Mouse (Mus musculus): ENCODE data around the gene Il9. TPM values are rescaled to one million over a fixed set of nuclear protein-coding genes. Genes with fewer than 3 reads are reported as not detected.

Gene Il9
- polyA plus RNA-seq, 1 experiment, result not detected

GRCm38 (mm10) chr13:56513595-56513994 lies 31.5 kb upstream of the Il9 start:
- TF ChIP-seq CTCF (IDR thresholded peaks at IDR 0.05; ENCODE audit: insufficient read depth, low read length), result no peak
- no peak for TF ChIP-seq POLR2A (IDR thresholded peaks at IDR 0.05; ENCODE audit: borderline replicate concordance, extremely low read depth, low read depth, low read length)
- Histone ChIP-seq H3K4me1 (ENCODE audit: control insufficient read depth, insufficient read depth, low read length) (no peaks in the 10 kb centered on the region), H3K4me3 (replicated peaks; ENCODE audit: extremely low read depth, low read depth, low read length) (no peak overlapping the region)
- DNase-seq, result no peak

- WGBS, result 81% methylated on average over 2 of the region's 2 CpGs
- DNase-seq, result no peak
- H3K4me3 ChIP-seq (replicated peaks; ENCODE audit: extremely low read depth, low read depth, low read length), result no peak overlapping the region
- H3K4me1 ChIP-seq (ENCODE audit: control insufficient read depth, insufficient read depth, low read length), result no peaks in the 10 kb centered on the region
- TF ChIP-seq CTCF (IDR thresholded peaks at IDR 0.05; ENCODE audit: insufficient read depth, low read length) (no peak), POLR2A (IDR thresholded peaks at IDR 0.05; ENCODE audit: borderline replicate concordance, extremely low read depth, low read depth, low read length) (no peak)
Measured at GRCm38 (mm10) chr13:56509796-56510195, 27.8 kb upstream of the Il9 start.

- WGBS, result 55% methylated on average over 6 of the region's 6 CpGs
- Histone ChIP-seq H3K4me1 (ENCODE audit: control insufficient read depth, insufficient read depth, low read length) (no peaks in the 10 kb centered on the region), H3K4me3 (replicated peaks; ENCODE audit: extremely low read depth, low read depth, low read length) (no peak overlapping the region)
- DNase-seq, result no peak
- TF ChIP-seq POLR2A (IDR thresholded peaks at IDR 0.05; ENCODE audit: borderline replicate concordance, extremely low read depth, low read depth, low read length), result no peak
- no peak for TF ChIP-seq CTCF (IDR thresholded peaks at IDR 0.05; ENCODE audit: insufficient read depth, low read length)
Measured at GRCm38 (mm10) chr13:56506871-56507496, 24.9 kb upstream of the Il9 start.

- Histone ChIP-seq H3K4me1 (ENCODE audit: control insufficient read depth, insufficient read depth, low read length) (no peaks in the 10 kb centered on the region), H3K4me3 (replicated peaks; ENCODE audit: extremely low read depth, low read depth, low read length) (no peak overlapping the region)
- TF ChIP-seq CTCF (IDR thresholded peaks at IDR 0.05; ENCODE audit: insufficient read depth, low read length) (no peak), POLR2A (IDR thresholded peaks at IDR 0.05; ENCODE audit: borderline replicate concordance, extremely low read depth, low read depth, low read length) (no peak)
- DNase-seq, result no peak
- WGBS, result 57% methylated on average over 6 of the region's 6 CpGs
Measured at GRCm38 (mm10) chr13:56501866-56502420, 19.9 kb upstream of the Il9 start.

- DNase-seq, result no peak
- TF ChIP-seq POLR2A (IDR thresholded peaks at IDR 0.05; ENCODE audit: borderline replicate concordance, extremely low read depth, low read depth, low read length) (no peak), CTCF (IDR thresholded peaks at IDR 0.05; ENCODE audit: insufficient read depth, low read length) (no peak)
- 77% methylated on average over 8 of the region's 8 CpGs for WGBS
- no peak overlapping the region for H3K4me3 ChIP-seq (replicated peaks; ENCODE audit: extremely low read depth, low read depth, low read length)
- no peaks in the 10 kb centered on the region for H3K4me1 ChIP-seq (ENCODE audit: control insufficient read depth, insufficient read depth, low read length)
Measured at GRCm38 (mm10) chr13:56500636-56501035, 18.6 kb upstream of the Il9 start.

GRCm38 (mm10) chr13:56500132-56500531 lies 18.1 kb upstream of the Il9 start:
- TF ChIP-seq CTCF (IDR thresholded peaks at IDR 0.05; ENCODE audit: insufficient read depth, low read length), result no peak
- no peak for TF ChIP-seq POLR2A (IDR thresholded peaks at IDR 0.05; ENCODE audit: borderline replicate concordance, extremely low read depth, low read depth, low read length)
- no peak for DNase-seq
- 64% methylated on average over 3 of the region's 3 CpGs for WGBS
- Histone ChIP-seq H3K4me1 (ENCODE audit: control insufficient read depth, insufficient read depth, low read length) (no peaks in the 10 kb centered on the region), H3K4me3 (replicated peaks; ENCODE audit: extremely low read depth, low read depth, low read length) (no peak overlapping the region)

- H3K4me1 ChIP-seq (ENCODE audit: control insufficient read depth, insufficient read depth, low read length), result no peaks in the 10 kb centered on the region
- DNase-seq, result no peak
- WGBS, result 72% methylated on average over 3 of the region's 3 CpGs
Measured at GRCm38 (mm10) chr13:56494440-56494839, 12.4 kb upstream of the Il9 start.

GRCm38 (mm10) chr13:56488012-56488411 lies 6.0 kb upstream of the Il9 start:
- TF ChIP-seq POLR2A (IDR thresholded peaks at IDR 0.05; ENCODE audit: borderline replicate concordance, extremely low read depth, low read depth, low read length), result no peak
- TF ChIP-seq CTCF (IDR thresholded peaks at IDR 0.05; ENCODE audit: insufficient read depth, low read length), result no peak
- 41% methylated on average over 5 of the region's 5 CpGs for whole genome bisulfite sequencing
- Histone ChIP-seq H3K4me1 (ENCODE audit: control insufficient read depth, insufficient read depth, low read length) (no peaks in the 10 kb centered on the region), H3K4me3 (replicated peaks; ENCODE audit: extremely low read depth, low read depth, low read length) (no peak overlapping the region)
- DNase-seq, result no peak

More at GRCm38 (mm10) chr13:56494440-56494839, 12.4 kb upstream of the Il9 start:
- H3K4me3 ChIP-seq (replicated peaks; ENCODE audit: extremely low read depth, low read depth, low read length), result no peak overlapping the region
- no peak for TF ChIP-seq CTCF (IDR thresholded peaks at IDR 0.05; ENCODE audit: insufficient read depth, low read length)
- TF ChIP-seq POLR2A (IDR thresholded peaks at IDR 0.05; ENCODE audit: borderline replicate concordance, extremely low read depth, low read depth, low read length), result no peak

GRCm38 (mm10) chr13:56478027-56478426 lies 4.0 kb downstream of the Il9 start:
- 84% methylated on average over 6 of the region's 6 CpGs for WGBS
- no peak overlapping the region for H3K4me3 ChIP-seq (replicated peaks; ENCODE audit: extremely low read depth, low read depth, low read length)
- H3K4me1 ChIP-seq (ENCODE audit: control insufficient read depth, insufficient read depth, low read length), result no peaks in the 10 kb centered on the region
- no peak for DNase-seq
- no peak for TF ChIP-seq POLR2A (IDR thresholded peaks at IDR 0.05; ENCODE audit: borderline replicate concordance, extremely low read depth, low read depth, low read length)
- TF ChIP-seq CTCF (IDR thresholded peaks at IDR 0.05; ENCODE audit: insufficient read depth, low read length), result no peak

- DNase-seq, result no peak
- H3K4me1 ChIP-seq (ENCODE audit: control insufficient read depth, insufficient read depth, low read length), result no peaks in the 10 kb centered on the region
- H3K4me3 ChIP-seq (replicated peaks; ENCODE audit: extremely low read depth, low read depth, low read length), result no peak overlapping the region
- 8% methylated on average over 6 of the region's 6 CpGs for WGBS
- TF ChIP-seq POLR2A (IDR thresholded peaks at IDR 0.05; ENCODE audit: borderline replicate concordance, extremely low read depth, low read depth, low read length) (no peak), CTCF (IDR thresholded peaks at IDR 0.05; ENCODE audit: insufficient read depth, low read length) (no peak)
Measured at GRCm38 (mm10) chr13:56477271-56477670, 4.8 kb downstream of the Il9 start.

Measured in lung, adult 2 months (tissue).